Mouse (Mus musculus): Measurements from ENCODE around the gene Rpl15. TPM values are rescaled to one million over a fixed set of nuclear protein-coding genes. Genes with fewer than 3 reads are reported as not detected.

Rpl15 gene
- polyA plus RNA-seq (2012; rRNA removed), result 227 and 364 TPM in 2 replicates

DNA sequence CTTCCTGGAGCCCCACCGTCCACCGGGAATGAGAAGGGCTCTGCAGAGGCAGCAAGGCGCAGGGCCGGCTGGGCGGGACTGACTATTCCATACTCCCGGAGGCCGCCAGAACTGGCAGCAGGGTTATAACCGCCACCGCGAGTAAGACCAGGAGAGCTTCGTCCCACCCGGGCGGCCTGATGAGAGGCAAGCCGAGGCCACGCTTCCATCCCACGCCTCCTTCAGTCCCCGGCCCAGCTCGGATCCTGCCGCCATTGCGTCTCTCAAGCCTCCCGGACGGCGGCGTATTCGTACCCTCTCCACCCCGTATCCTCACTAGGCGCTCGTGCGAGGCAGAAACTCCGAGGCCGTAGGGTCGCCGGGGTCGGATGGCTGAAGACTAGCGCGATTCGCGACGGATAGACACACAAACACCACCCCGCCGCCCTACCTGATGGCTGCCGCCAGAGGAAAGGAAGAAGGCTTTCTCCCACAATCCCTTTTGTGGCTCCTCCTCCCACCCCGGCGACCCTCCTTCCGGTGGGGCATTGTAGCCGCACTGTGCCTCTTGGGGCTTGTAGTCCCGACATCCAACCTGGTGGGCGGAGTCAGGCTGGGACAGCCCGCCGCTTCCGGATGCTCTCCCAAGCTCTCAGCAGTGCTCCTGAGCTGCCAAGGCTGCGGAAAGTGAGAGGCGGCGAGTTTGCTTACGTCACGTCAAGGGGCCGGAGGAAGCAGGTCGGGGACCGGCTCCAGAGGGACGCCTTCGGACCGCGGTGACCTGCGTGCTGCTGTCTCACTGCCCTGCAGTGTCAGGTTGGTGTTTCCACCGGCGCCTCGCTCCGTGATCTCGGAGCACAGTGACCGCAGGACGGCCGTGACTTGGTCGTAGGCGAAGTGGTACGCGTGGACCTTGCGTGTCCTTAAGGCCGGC is at the start of gene Rpl15, which contains the start of gene Nkiras1:
TSS of gene Rpl15 (minus strand) at position 863 of the 913 bp plus-strand sequence.
TSS of gene Nkiras1 (plus strand) at position 608 of the 913 bp plus-strand sequence.

DNA sequence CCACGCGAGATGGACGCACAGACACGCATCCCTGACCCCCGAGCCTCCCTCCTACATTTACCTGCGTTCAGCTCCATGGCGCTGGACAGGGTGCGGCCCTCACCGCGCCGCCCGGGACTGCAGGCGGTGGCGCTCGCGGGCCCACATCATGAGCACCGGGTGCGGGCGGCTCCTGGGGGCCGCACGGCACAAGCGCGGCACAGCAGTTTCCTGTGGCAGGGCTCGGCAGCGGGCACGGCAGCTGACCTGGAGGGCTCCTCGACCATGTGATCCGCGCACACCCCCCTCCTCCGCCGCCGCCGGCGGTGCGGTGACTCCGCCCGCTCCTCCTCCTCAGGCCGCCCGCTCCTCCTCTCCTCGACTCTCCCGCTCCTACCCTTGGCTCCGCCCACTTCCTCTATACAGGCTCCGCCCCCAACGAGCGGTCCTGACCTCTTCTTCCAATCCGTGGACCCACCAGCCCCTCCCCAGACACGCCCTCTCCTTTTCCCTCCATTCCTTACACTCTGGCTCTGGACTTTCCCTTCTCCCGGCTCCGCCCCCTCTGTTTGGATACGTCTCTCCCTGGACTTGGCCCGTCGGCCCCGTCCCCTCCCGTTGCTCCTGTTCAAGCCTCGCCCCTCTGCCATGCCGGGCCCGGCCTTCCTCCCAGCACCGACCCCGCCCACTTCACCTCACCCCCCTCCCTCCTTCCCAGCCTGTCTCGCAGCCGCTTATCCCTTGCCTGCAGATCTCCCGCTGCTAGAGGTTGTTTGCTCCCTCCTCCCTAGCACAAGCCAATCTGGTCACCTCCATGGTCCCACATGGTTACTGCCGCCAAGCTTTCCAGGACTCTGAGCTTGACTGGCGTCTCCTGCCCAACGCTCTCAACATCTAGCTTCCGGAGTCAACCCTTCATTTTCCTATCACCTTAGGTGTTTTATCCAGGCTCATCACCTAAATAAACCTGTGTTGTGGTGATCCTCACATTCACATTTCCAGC is 32.1 kb downstream of the Rpl15 start, which contains the start of gene Nr1d2:
TSS of gene Nr1d2 (minus strand) at position 378 of the 982 bp plus-strand sequence.

Other genes starting within 250 kb of the Rpl15 start
- gene Nr1d2, start 32.3 kb downstream of the Rpl15 start, polyA plus RNA-seq (2012; rRNA removed), result 27.9 and 36.9 TPM in 2 replicates
- gene Nkiras1, start 255 bp downstream of the Rpl15 start, polyA plus RNA-seq (2012; rRNA removed), result 1.3 and 1.9 TPM in 2 replicates
- gene Ube2e1, start 60.5 kb upstream of the Rpl15 start, polyA plus RNA-seq (2012; rRNA removed), result 11.0 and 12.5 TPM in 2 replicates